Mouse (Mus musculus) brain, embryonic 18.5 days (tissue): ENCODE results near the gene Amn.

Source experiments
- DNase-seq: peaks from one replicate; pipeline ENCODE4 v3.0.0-alpha.2; 2012; ENCODE audit warnings: low read depth, low spot score

Gene Amn

DNA sequence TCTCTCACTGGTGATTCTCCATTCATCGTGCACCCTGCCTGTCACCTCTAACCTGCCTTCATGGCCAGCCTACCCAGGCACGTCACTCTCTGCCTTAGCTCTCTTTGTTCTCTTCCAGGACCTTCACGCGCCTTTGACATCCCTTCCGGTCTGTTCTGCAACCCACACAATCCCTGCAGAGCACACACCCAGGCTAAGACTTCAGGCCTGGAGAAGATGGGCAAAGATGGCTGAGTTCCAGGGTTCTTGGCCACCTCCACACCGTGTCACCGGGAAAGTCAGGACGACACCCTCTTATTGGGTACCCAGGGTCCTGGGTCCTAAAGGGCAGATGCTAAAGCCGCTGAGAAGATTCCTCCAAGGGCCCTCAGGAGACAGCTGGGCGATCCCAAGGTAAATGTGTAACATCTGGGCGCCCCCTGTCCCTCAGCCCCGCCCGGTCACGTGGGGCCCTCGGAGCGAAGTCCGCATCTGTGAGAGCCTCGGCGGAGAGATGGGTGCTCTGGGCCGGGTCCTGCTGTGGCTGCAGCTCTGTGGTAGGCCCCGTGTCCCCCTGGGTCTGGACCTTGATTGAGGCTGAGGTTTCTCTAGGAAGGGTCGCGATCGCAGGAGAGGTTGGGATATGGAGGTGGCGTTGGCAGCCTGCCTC lies at the start of gene Amn:
Gene Amn, plus strand, starts transcription at position 467 of the 649 bp plus-strand sequence.
- DNase-seq, result no peak

DNA sequence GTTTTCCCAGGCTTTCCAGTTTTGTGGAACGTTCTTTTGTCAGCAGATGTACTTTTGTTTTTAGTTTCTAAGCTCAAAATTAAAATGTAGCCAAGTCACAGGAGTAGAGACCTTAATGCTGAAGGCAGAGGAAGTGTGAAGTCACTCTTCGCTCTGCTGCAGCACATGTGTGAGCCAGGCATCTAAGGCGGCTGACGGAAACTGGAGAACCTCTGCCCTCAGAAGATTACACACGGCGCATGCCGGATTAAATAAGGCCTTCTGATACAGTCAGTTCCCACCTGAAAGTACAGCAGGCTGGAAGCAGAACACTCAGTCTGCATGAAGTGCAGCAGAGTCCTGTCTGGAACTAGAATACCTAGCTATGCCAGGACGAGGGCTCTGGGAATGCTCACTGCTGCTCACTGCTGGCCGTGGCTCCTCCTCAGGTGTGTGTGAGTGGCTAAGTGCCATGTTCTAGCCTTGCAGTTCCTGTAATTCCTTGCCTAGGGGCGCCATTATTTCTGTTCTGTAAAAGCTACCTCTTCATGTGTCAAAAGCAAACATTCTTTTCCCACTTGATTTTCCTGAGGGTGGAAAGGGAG lies 45.6 kb upstream of the Amn start:
- DNase-seq, result no peak

DNA sequence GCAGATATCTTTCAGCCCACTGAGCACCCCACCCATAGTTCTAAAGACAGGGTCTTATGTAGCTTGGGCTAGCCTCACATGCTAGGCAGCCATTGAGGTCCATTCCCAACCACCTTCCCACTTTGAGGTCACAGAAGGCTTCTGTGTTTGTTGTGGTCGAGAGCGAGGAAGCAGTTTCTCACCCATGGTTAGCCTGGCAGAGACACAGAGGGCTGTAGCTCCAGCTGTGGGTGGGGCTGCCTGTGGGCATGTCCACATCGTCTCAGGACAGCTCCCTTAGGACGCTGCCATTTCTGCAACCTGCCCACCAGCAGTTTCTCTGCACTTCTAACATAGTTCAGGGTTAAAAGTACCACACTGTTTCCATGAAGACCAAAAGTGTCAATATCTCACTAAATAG lies 43.5 kb upstream of the Amn start:
- DNase-seq, result no peak

DNA sequence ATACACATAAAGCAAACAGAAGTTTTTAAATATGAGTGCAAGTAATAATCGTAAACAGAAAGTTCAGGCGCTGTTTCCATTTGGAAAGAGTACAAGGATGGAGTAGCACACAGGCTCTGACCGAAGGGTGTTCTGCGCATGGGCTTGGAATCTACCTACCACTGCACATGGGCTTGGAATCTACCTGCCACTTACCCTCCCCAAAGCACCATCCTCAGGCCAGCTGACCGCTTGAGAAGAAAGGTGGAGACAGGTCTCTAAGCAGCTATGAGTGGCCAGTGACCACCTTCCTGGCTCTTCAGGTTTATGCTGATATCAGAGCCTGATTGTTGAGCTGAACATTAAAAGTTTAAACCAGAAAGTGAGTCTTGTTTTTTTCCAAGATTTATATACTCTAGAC lies 42.4 kb upstream of the Amn start:
- no peak for DNase-seq

DNA sequence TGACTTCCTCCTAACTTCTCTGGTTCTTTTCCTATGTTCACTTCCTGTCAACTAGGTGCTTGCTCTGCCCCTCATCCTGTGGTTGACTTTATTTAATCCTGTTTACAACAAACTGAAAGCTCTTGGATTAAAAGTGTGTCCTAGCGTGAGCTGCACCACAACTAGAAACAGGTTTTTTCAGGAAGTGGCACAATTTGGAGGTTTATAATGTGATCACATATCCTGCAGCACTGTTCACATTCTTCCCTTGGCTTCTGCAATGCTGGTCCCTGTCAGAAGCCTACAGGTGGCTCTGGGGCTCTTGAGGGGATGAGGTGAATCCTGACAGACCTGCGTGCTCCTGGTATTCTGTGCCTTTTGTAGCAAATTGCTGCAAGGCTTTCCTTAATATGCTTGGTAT lies 40.1 kb upstream of the Amn start:
- DNase-seq, result no peak

DNA sequence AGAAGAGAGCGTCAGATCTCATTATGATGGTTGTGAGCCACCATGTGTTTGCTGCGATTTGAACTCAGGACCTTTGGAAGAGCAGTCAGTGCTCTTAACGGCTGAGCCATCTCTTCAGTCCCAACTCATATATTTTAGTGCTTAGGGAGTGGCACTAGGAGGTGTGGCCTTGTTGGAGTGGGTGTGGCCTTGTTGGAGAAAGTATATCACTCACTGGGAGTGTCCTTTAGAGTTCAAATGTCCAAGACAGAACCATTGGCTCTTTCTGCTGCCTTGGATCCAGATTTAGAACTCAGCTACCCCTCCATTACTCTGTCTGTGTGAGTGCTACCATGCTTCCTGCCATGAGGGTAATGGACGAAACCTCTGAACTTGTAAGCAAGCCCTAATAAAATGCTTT lies 37.1 kb upstream of the Amn start:
- no peak for DNase-seq

DNA sequence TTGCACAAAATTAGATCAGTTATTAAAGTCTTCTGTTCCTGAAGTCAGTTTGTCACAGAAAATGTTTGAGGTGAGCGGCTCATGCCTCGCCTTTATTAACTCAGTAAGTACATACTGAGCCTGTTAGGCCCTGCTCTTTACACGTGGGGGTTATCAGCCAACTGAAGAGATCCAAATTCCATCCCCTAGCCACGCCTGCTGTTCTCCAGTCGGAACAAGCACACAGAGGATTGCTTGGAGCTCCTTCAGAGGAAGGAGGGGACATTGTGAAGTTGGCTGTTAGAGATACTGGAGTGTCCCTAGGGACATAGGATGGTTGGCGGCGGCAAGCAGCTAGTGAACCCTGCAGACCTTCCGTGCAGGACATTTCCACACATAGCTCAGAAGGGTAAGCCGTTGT lies 36.5 kb upstream of the Amn start:
- DNase-seq, result no peak

DNA sequence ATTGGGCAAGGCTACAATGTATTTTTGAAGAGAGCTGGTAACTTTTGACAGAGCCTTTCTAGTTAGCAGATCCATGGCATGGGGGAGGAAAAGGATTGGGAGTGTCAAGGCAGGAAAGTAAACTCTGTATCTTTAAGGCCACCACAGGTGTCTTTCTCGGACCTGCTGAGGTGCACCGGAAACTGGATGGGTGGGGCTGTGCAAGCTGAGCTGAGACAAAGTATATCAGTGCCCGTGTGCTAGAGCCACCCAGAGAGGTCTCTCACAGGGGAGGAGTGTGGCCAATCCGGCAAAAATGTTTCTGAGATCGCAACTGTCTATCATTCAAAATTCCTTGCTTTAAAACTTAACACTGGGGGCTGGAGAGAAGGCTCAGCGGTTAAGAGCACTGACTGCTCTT lies 35.3 kb upstream of the Amn start:
- DNase-seq, result no peak

DNA sequence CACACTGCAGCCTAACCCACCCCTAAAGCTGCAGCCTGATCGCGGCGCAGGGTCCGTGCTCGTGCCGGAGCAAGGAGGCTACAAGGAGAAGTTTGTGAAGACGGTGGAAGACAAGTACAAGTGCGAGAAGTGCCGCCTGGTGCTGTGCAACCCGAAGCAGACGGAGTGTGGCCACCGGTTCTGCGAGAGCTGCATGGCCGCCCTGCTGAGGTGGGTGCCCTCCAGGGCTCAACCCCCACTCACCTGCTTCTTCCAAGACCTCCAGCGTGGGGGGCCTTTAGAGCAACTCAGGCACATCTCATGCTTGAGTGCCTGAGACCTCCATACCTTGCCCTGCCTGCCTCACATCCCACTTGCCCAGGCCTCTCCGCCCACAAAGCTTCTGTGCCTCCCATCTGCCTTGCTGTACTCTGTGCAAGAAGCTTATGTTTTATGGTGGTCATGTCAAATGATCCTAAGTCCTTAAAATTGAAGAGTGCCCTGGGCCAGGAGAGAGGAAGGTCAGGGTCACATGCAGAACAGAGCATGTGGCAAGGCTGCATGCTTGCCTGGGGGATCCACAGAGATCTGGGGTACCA lies 33.2 kb upstream of the Amn start:
- no peak for DNase-seq

DNA sequence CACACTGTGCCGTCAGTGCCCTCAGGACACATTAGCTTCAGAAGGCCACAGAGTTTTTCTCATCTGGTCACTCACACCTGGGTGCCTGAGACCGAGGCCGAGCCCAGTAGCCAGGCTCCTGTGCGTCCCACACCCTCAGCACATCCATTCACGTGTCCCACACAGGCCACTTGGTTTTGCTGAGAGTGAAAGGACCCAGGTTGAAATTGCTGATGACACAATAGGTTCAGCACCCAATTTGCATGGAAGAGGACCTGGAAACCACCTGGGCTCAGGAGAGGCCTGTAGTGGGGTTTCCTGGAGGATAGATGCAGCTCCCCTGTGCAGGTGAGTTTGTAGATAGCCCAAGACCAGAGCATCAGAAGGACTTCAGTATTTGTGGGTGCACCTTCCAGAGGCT lies 32.5 kb upstream of the Amn start:
- DNase-seq, result no peak

DNA sequence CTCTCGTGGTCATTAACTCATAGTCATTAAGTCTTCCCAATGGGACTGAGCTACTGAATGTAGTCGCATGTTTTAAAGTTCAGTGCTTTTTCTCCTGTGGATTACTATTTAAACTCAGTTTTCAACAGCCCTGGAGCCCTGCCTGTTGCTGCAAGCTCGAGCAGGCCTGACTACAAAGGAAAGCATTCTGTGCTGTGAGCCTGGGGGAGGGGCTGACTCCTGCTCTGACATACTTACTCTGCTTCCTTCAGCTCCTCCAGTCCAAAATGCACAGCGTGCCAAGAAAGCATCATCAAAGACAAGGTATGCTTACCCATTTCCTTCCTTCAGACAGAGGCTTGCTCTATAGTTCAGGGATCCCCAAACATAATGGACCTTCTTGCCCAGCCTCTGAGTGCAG lies 32.1 kb upstream of the Amn start:
- DNase-seq, result no peak

DNA sequence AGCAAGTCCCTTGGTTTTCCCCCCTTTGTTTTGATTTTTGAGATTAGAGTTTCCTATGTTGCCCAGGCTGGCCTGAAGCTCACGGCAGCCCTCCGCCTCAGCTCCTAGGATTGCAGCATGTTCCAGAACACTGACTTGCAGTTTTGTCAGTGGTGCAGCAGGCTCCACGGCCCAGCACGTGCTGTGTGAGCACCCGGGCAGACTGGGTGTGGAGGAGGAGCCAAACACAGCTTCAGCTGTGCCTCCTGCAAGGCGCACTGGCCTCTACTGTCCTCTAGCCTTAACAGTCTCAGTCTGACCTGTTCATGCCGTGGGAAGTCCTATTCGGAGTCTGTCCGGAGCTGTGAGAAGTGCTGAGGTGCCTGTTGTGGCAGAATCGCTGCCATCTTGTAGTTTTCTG lies 31.0 kb upstream of the Amn start:
- no peak for DNase-seq

DNA sequence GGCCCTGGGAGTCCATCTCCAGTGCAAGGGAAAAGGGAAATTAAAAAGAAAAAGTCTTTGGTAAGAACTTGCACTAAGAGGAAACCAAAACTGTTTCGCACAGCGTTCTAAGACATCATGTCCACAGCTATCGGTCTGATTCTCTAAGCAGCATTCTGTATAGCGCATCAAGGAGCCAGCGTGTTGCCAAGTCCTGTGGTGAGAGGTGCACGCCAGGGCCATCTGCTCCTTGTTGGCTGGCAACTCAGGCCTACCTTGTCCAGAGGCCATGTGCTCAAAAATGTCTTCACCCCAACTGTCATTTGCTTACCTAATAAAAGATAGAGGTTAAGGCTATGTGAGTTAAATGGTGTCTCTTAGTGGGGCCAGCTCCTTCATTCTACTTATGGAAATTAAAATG lies 29.0 kb upstream of the Amn start:
- no peak for DNase-seq

DNA sequence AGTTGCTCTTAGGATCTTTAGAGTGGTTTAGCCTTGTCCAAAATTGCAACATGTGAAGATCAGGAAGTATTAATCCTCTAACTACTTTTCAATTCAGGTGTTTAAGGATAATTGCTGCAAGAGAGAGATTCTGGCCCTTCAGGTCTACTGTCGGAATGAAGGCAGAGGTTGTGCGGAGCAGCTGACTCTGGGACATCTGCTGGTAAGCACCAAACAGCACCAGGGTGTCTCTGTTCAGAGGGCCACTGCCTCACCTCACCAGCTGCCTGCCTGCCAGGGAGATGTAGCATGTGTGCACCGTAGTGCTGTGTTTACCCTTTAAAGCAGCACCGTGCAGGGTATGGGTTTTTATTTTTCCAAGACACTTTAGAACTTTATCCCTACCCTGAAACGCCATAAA lies 28.5 kb upstream of the Amn start:
- DNase-seq, result no peak

DNA sequence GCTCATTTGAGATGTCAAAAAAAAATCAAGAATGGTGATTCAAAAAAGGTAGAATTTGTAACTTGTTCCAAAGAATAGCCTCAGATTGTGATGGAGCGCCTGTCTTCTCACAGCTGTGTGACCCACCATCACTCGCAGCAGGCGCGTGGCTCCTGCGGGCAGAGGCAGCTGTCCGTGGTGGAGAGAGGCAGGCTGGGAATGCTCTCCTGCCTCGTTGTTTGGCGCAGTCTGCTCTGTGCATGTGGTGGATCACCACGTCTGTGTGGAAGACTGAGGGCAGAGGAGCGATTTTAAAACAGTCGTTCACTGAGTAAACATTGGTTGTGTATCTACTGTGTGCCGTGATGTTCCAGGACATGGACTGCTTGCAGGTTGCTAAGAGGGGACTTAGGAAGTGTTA lies 27.2 kb upstream of the Amn start:
- no peak for DNase-seq

DNA sequence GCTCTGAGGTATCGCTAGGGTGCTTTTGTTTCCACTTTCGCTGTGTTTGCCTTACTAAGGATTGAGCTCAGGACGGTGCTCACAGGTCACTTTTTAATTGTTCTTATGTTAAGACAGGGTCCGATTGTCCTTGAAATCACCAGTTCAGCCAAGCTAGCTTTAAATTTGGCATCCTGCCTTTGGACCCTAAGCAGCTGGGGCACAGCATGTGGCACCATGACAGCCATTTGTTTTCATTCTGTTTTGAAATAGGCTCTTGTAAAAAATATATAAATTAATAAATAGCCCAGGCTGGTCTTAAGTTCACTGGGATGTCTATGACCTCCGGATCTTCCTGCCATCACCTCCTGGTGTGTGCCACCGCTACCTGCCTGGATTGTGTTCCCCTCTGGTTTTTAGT lies 25.8 kb upstream of the Amn start:
- no peak for DNase-seq

DNA sequence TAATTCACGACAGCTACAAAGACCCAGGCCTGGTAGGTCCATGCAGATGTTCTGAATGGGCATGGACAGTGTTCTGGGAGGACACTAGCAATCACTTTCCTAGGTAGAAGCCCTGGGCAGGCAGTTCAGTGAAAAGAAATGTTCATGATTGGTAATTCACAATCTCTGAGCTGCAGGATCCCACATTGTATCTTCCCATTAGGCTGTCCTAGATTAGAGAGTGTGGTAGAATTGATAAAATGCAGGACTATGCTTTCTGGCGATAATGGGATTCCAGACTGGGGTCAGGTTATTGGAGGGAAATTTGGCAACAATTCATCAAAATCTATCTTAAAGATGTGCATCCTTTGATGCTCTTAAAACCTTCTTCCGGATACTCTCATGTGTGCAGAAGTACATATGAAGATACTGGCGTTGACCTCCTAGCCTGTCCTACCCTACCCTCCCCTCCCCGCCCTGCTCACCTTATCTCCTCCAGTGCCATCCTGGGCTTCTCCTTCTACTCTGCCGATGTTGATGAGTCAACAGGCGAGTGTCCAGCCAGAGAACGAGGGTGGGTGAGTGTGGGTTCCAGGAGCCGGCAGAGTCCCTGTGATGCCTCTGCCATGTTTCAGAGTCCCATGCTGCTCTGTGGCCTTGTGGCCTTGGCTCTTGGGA lies 24.0 kb upstream of the Amn start:
- no peak for DNase-seq

DNA sequence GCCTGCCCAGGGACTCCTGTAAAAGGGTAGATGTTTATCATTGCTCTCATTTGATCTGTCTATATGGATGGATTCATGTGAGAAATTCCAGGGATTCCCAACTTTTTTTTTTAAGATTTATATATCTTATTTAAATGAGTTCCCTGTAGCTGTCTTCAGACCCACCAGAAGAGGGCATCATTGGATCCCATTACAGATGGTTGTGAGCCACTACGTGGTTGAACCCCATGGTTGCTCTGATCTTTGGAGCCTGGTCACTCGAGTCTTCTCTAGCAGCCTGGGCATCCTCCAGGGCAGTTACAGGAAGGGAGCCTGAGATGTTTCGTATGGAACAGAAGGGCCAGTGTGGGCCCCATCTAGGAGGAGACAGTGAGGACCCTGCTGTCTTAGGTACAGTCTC lies 21.8 kb upstream of the Amn start:
- DNase-seq, result no peak

DNA sequence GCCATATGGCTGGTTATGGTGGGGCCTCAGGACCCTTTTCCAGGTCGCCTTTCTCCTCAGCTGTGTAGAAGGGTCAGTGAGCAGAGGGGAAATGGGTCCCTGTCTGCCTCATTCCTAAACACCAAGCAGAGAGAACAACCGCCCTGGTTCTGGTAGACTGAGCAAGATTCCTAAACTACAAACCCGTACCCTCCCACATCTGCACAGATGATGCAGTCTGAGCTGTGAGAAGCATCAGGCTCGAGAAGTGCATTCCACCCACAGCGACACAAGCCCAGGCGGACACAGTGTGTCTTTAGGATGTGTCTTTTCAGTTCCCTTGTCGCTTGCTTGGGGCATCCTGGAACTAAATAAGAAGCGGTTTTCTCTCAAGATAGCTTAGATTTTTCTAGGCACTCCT lies 20.8 kb upstream of the Amn start:
- DNase-seq, result no peak

DNA sequence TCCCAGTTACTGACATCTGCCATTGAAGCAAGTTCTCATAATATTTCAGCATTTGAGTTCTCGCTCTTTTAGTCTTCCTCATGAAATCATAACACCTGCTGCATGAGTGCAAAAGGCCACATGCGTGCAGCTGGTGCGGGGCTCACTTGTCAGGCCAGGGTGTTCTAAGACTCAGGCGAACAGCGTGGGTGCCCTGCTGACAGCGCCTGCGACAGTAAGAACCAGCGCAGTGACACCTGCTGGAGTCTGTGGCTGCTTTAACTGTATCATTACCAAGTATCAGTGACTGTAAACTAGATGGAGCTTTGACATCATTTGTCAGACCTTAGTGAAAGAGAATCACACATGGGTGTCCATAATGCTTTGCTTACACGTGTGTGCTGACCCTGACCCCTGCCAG lies 19.7 kb upstream of the Amn start:
- no peak for DNase-seq

DNA sequence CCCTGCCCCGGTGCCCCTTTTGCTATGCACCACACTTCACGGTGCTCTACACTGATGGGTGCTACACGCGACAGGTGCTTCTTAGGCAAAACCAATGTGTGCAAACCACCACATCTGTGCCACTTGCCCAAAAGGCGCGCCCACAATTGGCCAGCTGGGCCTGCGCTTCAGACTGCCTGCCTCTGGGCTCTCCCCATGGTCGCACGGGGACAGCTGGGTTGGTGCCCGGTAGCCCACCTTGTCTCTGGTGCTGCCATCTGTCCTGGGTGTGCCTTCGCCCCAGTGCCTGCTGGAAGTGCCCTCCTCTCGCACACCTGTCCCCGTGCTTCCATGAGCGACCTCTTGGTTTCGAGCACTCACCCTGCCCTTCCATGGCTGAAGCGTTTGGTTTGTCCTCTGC lies 7.2 kb upstream of the Amn start:
- no peak for DNase-seq

DNA sequence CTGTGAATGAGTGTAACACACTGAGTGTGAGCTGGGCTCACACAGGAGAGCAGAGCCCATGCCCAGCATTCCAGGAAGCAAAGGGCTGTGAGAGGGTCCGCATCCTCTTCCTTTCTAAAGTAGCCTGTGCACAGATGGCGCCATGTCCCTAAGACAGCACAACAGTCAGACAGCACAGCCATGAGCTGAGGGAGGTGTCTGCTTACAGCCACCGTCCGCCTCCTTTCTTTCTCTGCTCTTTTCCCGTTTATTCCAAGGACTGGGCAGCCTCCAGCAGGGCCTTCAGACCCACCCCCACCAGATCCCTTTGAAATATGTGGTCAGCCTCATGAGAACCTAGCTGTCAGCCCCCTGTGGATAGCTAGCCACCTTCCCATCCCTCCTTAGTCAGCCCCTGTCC lies 5.7 kb upstream of the Amn start:
- DNase-seq, result no peak

DNA sequence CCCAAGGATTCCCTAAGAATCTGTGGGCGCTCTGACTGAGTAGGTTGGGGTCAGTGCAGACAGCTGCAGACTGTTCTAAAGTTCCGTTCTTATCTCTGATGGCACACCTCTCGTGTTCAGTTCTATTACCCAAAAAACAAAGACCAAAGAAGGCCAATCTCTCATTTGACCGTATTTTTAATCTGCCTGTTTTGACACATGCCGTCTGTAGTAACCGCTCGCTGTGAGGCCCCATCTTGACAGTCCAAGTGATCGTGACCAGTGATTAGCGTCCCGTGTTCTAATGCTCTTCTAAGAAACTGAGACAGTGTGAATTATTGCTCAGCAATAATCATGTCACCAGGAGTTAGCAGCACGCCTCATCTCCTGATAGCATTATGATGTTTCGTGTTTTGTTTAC lies 4.3 kb upstream of the Amn start:
- DNase-seq, result no peak
